Mouse (Mus musculus) thymus, postnatal 0 days (tissue): ENCODE data around the gene Tfip11. TPM values are rescaled to one million over a fixed set of nuclear protein-coding genes. Genes with fewer than 3 reads are reported as not detected.

Experiments used
- polyA plus RNA-seq: library from polyadenylated mRNA; unstranded; fragments of >200 nt; fragmentation: Nextera tagmentation; extraction: Ambion mirVana; gene quantifications from 2 replicates; pipeline ENCODE4 v1.2.1, GENCODE M21; 2015

The Tfip11 gene
- polyA plus RNA-seq, 1 experiment from 2014 or later, result 27.9 TPM

Other genes starting within 250 kb of the Tfip11 start
- 1.2 and 1.8 TPM in 2 replicates for gene Cryba4, start 73.8 kb upstream of the Tfip11 start, polyA plus RNA-seq
- gene Crybb1, start 70.5 kb upstream of the Tfip11 start, polyA plus RNA-seq, result 0.49 and 0.74 TPM in 2 replicates
- gene Tpst2, start 49.7 kb upstream of the Tfip11 start, polyA plus RNA-seq, result 44.6 and 45.3 TPM in 2 replicates
- 28.0 and 30.2 TPM in 2 replicates for gene Srrd, start 16.7 kb downstream of the Tfip11 start, polyA plus RNA-seq
- 19.9 and 23.7 TPM in 2 replicates for gene Hps4, start 16.7 kb downstream of the Tfip11 start, polyA plus RNA-seq
- gene Gm6583, start 29.7 kb downstream of the Tfip11 start, polyA plus RNA-seq, result 0.05 and 0.13 TPM in 2 replicates
- 0.23 and 0.63 TPM in 2 replicates for gene Asphd2, start 68.5 kb downstream of the Tfip11 start, polyA plus RNA-seq
- not detected in 2 replicates for gene Gm6588, start 123.1 kb downstream of the Tfip11 start, polyA plus RNA-seq